Mouse (Mus musculus) ES-Bruce4 (cell line): ENCODE measurements at regions not wholly inside any gene's neighbourhood (a gene's known extent, or its start where the extent isn't known, plus 50 kb on each side); places are given as distances from the start of the nearest gene placed in this dataset.

Experiments used
- CTCF ChIP-seq: IDR thresholded peaks from one replicate; pipeline ENCODE4 v1.8.1; 2011; ENCODE audit warnings: low read depth, low read length
- POLR2A ChIP-seq: IDR thresholded peaks from one replicate; pipeline ENCODE4 v1.8.1; 2011; ENCODE audit warnings: low read length; ENCODE audit not compliant: insufficient read depth

- no peak for TF ChIP-seq POLR2A
- TF ChIP-seq CTCF: no peak
These were observed 156.5 kb downstream of the Zfp36l1 start for GRCm38 (mm10) chr12:79956351-79956750.
